Mouse (Mus musculus) liver, embryonic 14.5 days (tissue): ENCODE measurements around the gene Rapgef3.

Experiments used
- CTCF ChIP-seq: IDR thresholded peaks from 2 replicates; pipeline ENCODE4 v1.5.1; 2016; ENCODE audit warnings: antibody characterized with exemption, low read depth, control low read depth
- EP300 ChIP-seq: IDR thresholded peaks from 2 replicates; pipeline ENCODE4 v1.6.1; 2016; ENCODE audit warnings: antibody characterized with exemption, low read depth

DNA sequence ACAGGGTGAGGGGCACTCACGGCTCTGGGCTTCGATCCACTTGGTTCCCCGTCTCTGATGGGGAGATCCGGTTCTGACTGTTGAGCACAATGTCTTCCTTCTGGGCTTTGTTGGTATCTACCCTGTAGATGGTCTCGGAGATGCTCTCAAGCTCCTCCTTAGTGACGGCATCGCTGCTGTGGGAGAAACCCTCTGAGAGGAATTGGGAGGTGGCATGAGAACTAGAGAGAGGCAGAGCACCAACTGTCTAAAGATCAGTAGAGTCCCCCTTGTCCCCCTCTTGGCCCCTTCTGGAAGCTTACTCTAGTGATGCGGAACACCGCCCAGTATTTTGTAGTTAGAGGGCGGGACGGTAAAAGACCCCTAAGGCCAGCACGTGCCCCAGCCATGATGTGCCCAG, 48.3 kb downstream of the Rapgef3 start:
- TF ChIP-seq CTCF (no peak), EP300 (no peak)
